Mouse (Mus musculus) ES-CJ7 (cell line): ENCODE measurements around the gene Enc1.

Experiments
- DNase-seq: peaks from one replicate; pipeline ENCODE4 v3.0.0; 2011; ENCODE audit warnings: low read depth, low spot score

Gene Enc1

DNA sequence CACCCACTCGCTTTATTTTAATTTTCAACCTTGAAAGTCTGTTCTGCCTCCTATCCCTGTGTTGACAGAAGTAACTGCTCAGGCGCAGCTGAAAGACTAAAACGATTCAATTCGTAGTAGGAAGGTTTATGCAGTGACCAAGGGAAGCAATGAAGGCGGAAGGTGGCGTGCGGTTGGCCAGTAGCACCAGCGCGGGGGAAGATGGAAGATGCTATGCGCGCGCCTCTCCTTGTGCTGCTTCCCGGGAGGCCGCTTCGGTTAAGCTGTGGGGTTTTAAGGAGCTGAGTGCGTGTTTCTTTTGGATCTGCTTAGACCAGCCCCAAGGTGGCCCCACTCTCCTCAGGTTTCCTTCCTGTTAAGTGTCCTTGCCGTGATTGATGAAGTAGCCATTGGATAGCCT is 15.8 kb upstream of the Enc1 start:
- peak; percentile 39 for DNase-seq

GRCm38 (mm10) chr13:97227795-97228194 is 13.1 kb upstream of the Enc1 start:
- DNase-seq, result no peak

GRCm38 (mm10) chr13:97230101-97230500 is 10.8 kb upstream of the Enc1 start:
- DNase-seq, result no peak

- DNase-seq, result no peak
Observed at GRCm38 (mm10) chr13:97233092-97233491, 7.8 kb upstream of the Enc1 start.

DNA sequence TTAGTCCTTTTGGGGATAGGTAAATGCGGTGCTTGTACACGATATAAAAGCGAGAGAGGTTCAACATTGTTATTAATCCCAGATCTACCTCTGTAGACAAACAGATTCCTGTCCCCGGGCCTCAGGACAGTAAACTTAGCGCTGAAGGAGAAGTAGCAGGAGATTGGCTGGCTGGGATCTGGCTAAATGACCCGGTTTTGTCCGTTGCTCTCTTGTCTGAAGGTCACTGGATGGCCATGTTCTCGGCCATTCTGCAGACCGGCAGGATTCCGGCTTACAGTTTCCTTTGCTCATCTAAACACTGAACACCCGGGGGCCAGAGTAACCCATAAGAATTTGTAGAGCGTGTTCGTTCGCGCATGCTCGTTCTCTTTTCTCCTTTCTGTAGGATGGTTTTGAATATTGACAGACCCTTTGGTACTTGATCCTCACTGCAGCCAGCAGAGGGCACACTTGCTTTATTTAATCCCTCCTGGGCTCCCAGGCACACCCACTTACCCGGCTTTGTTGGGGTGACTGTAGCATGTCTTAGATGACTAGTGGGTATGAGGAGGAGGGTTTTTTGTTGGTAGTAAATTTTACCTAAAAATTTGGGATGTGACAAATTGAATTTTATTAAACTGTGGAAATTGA is 6.0 kb upstream of the Enc1 start:
- DNase-seq, result peak; percentile 87

DNA sequence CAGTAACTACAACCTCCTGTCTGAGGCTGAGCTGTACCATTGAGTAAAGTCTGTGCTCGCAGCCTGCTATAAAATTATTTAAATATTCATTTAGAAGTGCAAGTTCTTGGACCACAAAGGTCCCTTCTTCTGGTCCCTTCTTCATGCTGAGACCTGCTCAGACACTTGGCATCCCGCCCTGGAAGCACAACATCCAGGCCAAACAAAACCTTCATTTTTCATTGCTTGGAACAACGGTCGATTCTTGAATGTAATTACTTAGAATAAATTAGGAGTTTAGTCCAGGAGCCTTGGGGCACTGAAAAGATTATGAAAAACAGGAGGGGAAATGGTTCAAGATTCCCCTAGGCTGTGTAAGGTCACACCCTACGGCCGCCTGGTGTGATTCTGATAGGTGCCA is 5.0 kb upstream of the Enc1 start:
- no peak for DNase-seq

DNA sequence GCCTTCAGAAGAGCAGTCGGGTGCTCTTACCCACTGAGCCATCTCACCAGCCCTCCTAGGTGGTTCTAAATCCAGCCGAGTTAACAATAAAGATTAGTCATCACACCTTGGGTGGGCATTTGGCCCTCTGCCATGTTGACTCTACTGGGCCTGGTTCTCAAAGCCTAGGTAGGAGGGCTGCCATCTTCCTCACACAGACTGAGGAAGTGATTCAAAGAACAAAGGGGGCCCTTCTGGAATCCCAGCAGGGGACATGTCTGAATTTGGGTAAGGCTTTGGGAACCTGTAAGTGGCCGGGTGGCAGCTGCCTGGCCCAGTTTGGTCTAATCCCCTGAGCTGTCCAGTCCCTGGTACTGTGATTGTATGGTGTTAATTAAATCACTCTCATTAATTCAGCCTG is 3.2 kb upstream of the Enc1 start:
- peak; percentile 83 for DNase-seq

DNA sequence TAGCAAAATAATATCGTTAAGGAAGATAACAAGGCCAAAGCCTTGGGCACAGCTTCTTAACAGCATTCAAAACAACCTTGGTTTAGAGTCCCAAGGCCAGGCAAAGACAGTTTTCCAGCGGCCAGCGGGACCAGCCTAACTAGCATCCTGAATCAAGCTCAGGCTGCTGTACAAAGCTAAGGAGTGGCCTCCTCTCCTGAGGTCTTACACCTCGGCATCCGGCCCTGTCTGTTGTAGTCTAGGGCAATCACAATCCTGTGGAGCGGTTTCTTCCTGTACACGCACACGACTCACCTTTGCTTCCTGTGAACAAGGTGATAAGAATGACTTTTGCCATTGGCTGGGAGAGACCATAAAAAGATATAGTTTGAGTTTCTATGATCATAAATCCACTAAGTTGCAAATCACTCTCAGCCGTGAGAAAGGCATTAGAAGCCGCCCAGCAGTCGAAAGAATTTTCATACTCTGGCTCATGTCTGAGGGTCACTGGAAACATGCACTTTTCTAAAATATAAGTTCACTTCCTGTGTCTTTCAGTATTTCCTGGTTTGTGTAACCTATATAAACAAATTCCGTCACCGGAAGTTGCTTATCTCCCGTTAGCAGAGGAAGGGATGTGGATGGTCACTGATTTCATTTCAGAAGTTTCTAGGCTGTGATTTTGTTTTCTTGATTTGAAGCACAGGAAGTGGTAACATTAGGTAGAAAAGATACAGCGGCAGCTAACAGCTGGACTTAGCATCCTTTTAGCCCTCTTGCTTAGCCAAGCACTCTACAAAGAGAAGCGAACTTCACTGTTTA is 2.5 kb upstream of the Enc1 start:
- peak; percentile 70 for DNase-seq

DNA sequence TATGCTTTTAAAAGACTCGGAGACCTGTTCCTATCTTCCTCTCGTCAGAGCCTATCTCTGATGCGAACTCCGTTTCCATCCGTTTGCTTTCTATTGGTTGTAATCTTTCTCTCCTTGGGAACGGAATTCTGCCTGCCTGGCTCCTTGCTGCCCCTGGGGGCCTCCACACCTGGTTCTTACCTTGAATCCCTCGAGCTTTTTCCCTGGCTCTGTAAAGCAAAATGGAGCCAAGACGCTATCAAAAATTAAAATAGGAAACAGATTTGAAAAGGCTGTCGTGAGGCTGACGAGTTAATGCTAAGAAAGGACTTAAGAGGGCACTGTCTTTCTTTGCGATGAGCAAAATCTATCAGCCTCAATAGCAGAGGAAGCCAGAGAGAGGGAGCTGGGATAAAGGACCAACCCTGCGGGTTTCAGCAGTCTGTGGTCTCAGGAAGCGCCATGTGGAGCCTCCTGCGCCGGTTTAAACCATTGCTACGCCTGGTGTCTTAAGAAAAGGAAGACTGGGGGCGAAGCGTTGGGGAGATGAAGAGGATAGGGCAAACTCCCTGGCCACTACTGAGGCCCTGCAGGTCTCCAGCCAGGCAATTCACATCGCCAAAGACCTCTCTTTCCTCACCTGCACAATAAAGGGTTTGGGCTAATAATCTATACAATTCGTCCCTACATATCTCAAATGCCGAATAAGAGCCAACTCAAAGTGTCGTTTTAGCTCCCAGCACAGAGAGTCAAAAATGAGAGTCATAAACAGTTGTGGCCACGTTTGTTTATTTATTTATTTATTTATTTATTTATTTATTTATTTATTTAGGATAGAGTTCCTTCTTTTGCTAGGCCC is 1.3 kb upstream of the Enc1 start:
- DNase-seq, result peak; percentile 88

DNA sequence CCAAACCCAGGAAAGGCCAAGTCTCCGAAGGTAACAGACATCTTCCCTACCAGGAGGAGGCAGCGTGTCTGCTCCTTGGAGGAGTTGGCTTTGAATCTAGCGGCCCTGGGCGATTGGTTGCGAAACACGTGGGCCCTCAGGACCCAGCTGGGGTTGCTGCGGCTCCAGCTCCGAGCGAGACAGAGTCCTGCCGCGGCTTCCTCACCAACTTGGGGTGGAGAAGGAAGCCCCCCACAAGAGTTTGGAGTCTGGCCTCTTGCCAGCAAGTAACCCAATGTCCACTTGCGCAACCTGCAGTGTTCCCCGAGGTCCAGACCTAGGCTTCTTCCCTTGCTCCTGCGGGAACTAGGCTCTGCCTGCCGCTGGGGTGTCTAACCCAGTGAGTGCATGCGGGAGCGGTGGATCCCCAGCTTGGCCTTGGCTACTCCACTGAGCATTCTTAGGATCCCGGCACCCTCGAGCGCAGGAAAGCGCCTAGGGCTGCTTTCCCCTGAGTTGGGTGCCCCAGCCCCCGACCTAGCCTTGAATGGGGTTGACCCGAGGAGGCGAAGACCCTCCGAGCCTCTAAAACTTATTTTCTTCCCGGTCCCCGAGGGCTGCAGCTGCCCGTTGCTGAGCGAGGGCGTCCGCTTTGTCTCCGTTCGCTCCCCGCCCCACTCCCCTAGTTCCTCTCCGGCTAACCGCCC is 483 bp upstream of the Enc1 start:
- DNase-seq, result peak; percentile 81

DNA sequence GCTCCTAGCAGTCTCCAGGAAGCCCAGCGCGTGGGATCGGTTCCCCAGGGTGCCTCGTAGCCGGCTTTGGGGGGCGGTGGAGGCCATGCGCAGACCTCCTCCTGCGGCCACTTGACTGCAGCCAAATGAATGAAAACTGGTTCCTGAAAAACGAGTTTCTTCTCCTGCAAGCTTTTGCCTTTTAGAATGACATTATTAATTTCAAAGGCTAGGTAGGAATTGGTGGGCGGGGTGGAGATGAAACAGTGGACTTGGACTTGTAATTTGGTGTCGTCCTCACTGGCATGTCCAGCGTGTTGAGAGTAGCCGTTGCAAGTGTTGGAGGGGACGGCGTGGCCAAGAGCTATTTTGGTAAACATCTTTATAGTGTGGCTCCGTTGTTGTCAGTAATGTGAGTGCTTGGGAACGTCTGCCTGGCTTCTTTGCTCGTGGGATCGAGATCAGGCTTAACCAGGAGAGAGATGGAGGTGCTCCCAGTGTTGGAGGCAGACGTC is 929 bp downstream of the Enc1 start:
- DNase-seq, result no peak

DNA sequence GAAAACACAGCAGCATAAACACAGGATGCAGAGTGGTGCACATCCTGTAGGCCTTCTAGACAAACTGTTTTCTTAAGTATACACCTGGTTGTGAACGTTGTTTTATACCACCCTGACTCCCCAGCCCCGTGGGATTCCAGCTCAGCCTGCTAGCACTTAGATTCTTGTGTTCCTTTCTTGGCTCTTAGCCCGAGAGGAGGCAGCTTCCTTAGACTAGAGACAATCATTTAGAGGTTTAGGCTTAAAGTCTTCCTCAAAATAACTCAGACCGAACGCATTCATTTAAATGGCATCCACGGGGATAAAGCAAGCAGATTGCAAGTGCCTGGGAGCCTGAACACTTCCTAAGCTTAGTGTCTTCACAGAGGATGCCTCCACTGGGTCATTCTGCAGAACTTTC is 1.8 kb downstream of the Enc1 start:
- DNase-seq, result no peak

GRCm38 (mm10) chr13:97243962-97244711 is 3.2 kb downstream of the Enc1 start:
- no peak for DNase-seq

GRCm38 (mm10) chr13:97244712-97245105 is 3.8 kb downstream of the Enc1 start:
- DNase-seq, result no peak

DNA sequence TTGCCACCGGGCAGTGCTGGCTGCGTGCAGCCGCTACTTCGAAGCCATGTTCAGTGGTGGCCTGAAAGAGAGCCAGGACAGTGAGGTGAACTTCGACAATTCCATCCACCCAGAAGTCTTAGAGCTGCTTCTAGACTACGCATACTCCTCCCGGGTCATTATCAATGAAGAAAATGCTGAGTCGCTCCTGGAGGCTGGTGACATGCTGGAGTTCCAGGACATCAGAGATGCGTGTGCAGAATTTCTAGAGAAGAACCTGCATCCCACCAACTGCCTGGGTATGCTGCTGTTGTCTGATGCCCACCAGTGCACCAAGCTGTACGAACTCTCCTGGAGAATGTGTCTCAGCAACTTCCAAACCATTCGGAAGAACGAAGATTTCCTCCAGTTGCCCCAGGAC is 4.3 kb downstream of the Enc1 start:
- DNase-seq, result no peak

DNA sequence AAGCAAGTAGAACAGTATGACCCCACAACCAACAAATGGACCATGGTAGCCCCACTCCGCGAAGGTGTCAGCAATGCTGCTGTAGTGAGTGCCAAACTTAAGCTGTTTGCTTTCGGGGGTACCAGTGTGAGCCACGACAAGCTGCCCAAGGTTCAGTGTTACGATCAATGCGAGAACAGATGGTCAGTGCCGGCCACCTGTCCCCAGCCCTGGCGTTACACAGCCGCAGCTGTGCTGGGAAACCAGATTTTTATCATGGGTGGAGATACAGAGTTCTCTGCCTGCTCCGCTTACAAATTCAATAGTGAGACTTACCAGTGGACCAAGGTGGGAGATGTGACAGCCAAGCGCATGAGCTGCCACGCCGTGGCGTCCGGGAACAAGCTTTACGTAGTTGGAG is 5.3 kb downstream of the Enc1 start:
- DNase-seq, result no peak

DNA sequence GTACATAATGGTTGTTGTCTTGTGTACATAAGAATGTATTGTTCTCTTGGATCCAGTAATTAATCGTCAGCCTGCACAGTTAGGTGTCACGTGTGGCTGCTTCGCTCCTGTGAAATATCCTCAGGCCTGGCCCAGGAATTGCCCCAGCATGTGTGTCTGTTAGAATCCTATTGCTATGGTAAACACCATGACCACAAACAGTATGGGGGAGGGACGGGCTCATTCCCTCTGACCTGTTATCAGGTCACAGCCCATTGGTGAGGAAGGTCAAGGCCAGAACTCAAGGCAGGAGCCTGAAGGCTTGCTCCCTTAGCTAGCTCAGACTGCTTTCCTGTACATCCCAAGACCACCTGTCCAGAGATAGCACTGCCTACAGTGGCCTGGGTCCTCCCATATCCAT is 6.8 kb downstream of the Enc1 start:
- peak; percentile 59 for DNase-seq

DNA sequence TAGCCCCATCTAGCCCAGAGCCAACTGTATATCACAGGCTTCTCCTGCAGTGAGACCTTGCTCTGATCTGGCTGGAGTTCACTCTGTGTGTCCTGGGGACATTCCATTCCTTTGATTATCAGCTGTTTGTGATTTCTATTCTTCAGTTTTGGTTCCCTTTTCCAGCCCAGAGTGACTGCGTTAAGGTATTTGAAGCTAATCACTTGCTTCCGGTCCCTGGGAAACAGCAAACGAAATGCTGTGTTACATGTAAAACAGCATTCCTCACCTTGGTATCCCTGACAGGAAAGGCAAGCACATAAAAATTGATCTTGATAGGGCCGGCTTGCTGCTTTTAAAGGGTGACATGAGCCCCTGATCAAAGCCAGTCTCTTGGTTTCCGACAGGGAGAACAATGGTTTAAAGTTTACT is 8.2 kb downstream of the Enc1 start:
- no peak for DNase-seq

DNA sequence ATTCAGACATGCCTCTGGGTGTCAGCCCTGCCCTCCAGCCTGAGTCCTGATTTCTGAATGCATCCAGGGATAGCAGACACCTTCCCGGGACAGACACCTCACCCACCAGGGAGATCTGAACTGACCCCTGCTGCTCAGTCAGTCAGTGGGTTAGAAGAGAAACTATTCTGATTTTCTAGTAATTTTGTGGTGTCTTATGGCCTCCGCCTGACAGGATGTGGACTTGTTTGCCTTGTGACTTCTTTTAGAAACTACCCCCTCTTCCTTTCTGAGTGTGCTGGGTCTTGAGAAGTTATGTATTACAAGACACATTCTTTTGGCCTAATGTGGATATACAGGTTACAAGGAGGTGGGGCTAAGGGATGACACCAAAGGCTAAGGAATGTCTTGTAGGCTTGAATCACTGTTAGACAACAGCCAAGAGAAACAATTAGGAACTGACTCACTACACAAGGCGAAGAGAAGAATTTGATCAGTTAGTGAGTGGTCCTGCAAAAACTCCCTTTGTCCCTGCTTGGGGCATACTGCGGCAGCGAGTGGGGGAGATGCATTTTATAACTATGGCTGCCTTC is 8.7 kb downstream of the Enc1 start:
- no peak for DNase-seq

DNA sequence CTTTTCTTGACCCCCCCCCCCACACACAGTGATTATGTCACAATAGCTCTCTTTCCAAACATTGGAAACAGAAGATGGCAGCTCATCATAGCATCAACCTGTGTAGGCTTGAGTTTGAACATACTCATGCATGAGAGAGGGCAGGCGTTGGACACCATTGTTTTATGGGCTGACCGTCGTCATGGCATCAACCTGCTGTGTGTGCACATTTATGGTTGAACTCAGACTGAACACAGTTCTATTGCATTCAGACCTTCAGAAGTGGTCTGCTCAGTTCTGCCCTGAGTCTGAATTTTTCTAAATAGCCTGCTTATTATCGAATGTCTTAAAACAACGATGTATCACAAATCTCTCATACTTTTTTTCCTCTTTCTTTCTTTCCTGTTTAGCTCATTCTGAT is 9.2 kb downstream of the Enc1 start:
- DNase-seq, result no peak
